Mouse (Mus musculus): ENCODE data around the gene Bicral. TPM values are rescaled to one million over a fixed set of nuclear protein-coding genes. Genes with fewer than 3 reads are reported as not detected.
A peak's percentile ranks its signal among the peaks of the same experiment; 100 is the strongest.
"Not testable (repeated sequence)": the region's sequence is repeated elsewhere in the genome, so short reads cannot be mapped to it uniquely, and the experiment has no call there.

The Bicral gene
- total and polyA plus RNA-seq, 2 experiments from 2014 or later, result 7.0 to 31.6 TPM

GRCm38 (mm10) chr17:46853281-46853680 is 5.0 kb downstream of the Bicral start:
- Histone ChIP-seq H3K27ac (ENCODE audit: low read depth, low read length) (peak overlapping the region; percentile 27), H3K4me3 (ENCODE audit: low read depth, low read length) (no peak overlapping the region), H3K4me1 (ENCODE audit: insufficient read depth, low read length) (peaks cover 3% of the 10 kb centered on the region), H3K36me3 (ENCODE audit: insufficient read depth, low read length) (no peaks in the 10 kb centered on the region), H3K9me3 (ENCODE audit: low read length) (no peaks in the 10 kb centered on the region), H3K9ac (replicated peaks; ENCODE audit: low read length, poor library complexity, severe bottlenecking) (no peak overlapping the region), H3K4me2 (ENCODE audit: low read depth, low read length, poor library complexity, severe bottlenecking) (no peak overlapping the region), H3K27me3 (ENCODE audit: insufficient read depth, low read length) (no peaks in the 10 kb centered on the region)
- WGBS, result 47% methylated on average over 6 of the region's 6 CpGs
- no peak for ATAC-seq (ENCODE audit: low FRiP score)
- no peak for TF ChIP-seq CTCF (IDR thresholded peaks at IDR 0.05)
- DNase-seq (ENCODE audit: low spot score), result peak; percentile 89

DNA sequence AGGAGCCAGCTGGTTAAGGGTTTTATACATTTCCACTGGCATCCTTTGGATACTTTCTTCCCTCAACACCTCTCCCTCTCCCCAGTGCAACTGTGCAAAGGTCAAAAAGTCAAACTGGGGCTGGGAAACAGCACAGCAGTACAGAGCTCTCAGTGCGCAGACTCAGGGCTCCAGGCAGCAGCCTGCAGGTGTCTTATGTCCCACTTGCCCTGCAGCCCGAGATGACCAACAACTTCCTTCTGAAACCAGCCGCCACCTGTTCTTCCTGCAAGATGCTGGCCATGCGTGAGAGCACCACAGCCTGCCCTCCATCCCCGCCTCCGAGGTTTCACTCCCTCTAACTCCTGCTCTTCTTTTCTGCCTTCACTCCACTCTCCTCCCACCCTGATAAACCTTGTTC is 5.6 kb downstream of the Bicral start:
- H3K9ac ChIP-seq (replicated peaks; ENCODE audit: low read length, poor library complexity, severe bottlenecking), result no peak overlapping the region
- H3K4me3 ChIP-seq (ENCODE audit: low read depth, low read length), result no peak overlapping the region
- no peak for TF ChIP-seq CTCF (IDR thresholded peaks at IDR 0.05)
- H3K9me3 ChIP-seq (ENCODE audit: low read length), result no peaks in the 10 kb centered on the region
- H3K36me3 ChIP-seq (ENCODE audit: insufficient read depth, low read length), result no peaks in the 10 kb centered on the region
- H3K27me3 ChIP-seq (ENCODE audit: insufficient read depth, low read length), result no peaks in the 10 kb centered on the region
- H3K27ac ChIP-seq (ENCODE audit: low read depth, low read length), result peak overlapping the region; percentile 27; the same call in 1 of the 2 replicates
- H3K4me1 ChIP-seq (ENCODE audit: insufficient read depth, low read length), result peaks cover 3% of the 10 kb centered on the region
- DNase-seq (ENCODE audit: low spot score) (no peak), ATAC-seq (ENCODE audit: low FRiP score) (no peak)
- 0 out of 2 replicates have a peak overlapping the region, but pooled peaks have one; percentile 9 for H3K4me2 ChIP-seq (ENCODE audit: low read depth, low read length, poor library complexity, severe bottlenecking)
- 39% methylated on average over 6 of the region's 6 CpGs for WGBS

GRCm38 (mm10) chr17:46847206-46847605 is 11.1 kb downstream of the Bicral start:
- Histone ChIP-seq H3K4me3 (ENCODE audit: low read depth, low read length) (no peak overlapping the region), H3K27ac (ENCODE audit: low read depth, low read length) (no peak overlapping the region), H3K27me3 (ENCODE audit: insufficient read depth, low read length) (no peaks in the 10 kb centered on the region), H3K4me2 (ENCODE audit: low read depth, low read length, poor library complexity, severe bottlenecking) (no peak overlapping the region), H3K9me3 (ENCODE audit: low read length) (no peaks in the 10 kb centered on the region), H3K36me3 (ENCODE audit: insufficient read depth, low read length) (no peaks in the 10 kb centered on the region), H3K9ac (replicated peaks; ENCODE audit: low read length, poor library complexity, severe bottlenecking) (no peak overlapping the region), H3K4me1 (ENCODE audit: insufficient read depth, low read length) (no peaks in the 10 kb centered on the region)
- DNase-seq (ENCODE audit: low spot score) (no peak), ATAC-seq (ENCODE audit: low FRiP score) (no peak)
- 88% methylated on average over 7 of the region's 7 CpGs for WGBS
- TF ChIP-seq CTCF (IDR thresholded peaks at IDR 0.05), result no peak

GRCm38 (mm10) chr17:46846573-46846972 is 11.7 kb downstream of the Bicral start:
- H3K27ac ChIP-seq (ENCODE audit: low read depth, low read length); H3K9me3 ChIP-seq (ENCODE audit: low read length); DNase-seq (ENCODE audit: low spot score); H3K27me3 ChIP-seq (ENCODE audit: insufficient read depth, low read length); H3K4me1 ChIP-seq (ENCODE audit: insufficient read depth, low read length); ATAC-seq (ENCODE audit: low FRiP score); H3K36me3 ChIP-seq (ENCODE audit: insufficient read depth, low read length); H3K4me2 ChIP-seq (ENCODE audit: low read depth, low read length, poor library complexity, severe bottlenecking); H3K4me3 ChIP-seq (ENCODE audit: low read depth, low read length); H3K9ac ChIP-seq (replicated peaks; ENCODE audit: low read length, poor library complexity, severe bottlenecking): not testable (repeated sequence)
- WGBS, result 95% methylated on average over 18 of the region's 18 CpGs

GRCm38 (mm10) chr17:46845262-46845661 is 13.0 kb downstream of the Bicral start:
- no peaks in the 10 kb centered on the region for H3K4me1 ChIP-seq (ENCODE audit: insufficient read depth, low read length)
- H3K9me3 ChIP-seq (ENCODE audit: low read length), result no peaks in the 10 kb centered on the region
- no peak overlapping the region for H3K4me3 ChIP-seq (ENCODE audit: low read depth, low read length)
- H3K27me3 ChIP-seq (ENCODE audit: insufficient read depth, low read length), result no peaks in the 10 kb centered on the region
- no peaks in the 10 kb centered on the region for H3K36me3 ChIP-seq (ENCODE audit: insufficient read depth, low read length)
- no peak overlapping the region for H3K27ac ChIP-seq (ENCODE audit: low read depth, low read length)
- DNase-seq (ENCODE audit: low spot score) (no peak), ATAC-seq (ENCODE audit: low FRiP score) (no peak)
- WGBS, result 88% methylated on average over 12 of the region's 12 CpGs
- H3K4me2 ChIP-seq (ENCODE audit: low read depth, low read length, poor library complexity, severe bottlenecking), result no peak overlapping the region
- H3K9ac ChIP-seq (replicated peaks; ENCODE audit: low read length, poor library complexity, severe bottlenecking), result no peak overlapping the region
- TF ChIP-seq CTCF (IDR thresholded peaks at IDR 0.05), result no peak

DNA sequence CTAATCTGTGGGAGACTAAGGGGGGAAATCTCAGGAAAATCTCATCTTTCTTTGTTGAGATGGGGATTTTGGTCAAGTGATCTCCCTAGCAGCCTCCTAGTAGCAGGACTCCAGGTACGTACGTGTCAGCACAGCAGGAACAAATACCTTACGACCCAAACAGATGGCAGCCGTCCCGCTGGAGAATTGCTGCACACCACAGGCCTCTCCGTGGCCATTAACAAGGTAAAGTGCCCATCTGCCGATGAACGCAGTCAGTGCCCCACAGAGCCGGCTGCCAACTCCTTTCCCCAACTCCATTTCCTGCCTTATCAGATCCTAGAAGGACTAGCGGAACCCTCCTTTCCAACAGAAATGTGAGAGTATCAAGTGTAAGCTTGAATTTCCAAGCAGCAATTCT is 13.5 kb downstream of the Bicral start:
- Histone ChIP-seq H3K9me3 (ENCODE audit: low read length) (no peaks in the 10 kb centered on the region), H3K4me2 (ENCODE audit: low read depth, low read length, poor library complexity, severe bottlenecking) (no peak overlapping the region), H3K9ac (replicated peaks; ENCODE audit: low read length, poor library complexity, severe bottlenecking) (no peak overlapping the region), H3K4me1 (ENCODE audit: insufficient read depth, low read length) (no peaks in the 10 kb centered on the region), H3K27ac (ENCODE audit: low read depth, low read length) (no peak overlapping the region), H3K36me3 (ENCODE audit: insufficient read depth, low read length) (no peaks in the 10 kb centered on the region), H3K27me3 (ENCODE audit: insufficient read depth, low read length) (no peaks in the 10 kb centered on the region), H3K4me3 (ENCODE audit: low read depth, low read length) (no peak overlapping the region)
- 60% methylated on average over 10 of the region's 10 CpGs for WGBS
- ATAC-seq (ENCODE audit: low FRiP score) (no peak), DNase-seq (ENCODE audit: low spot score) (peak; percentile 8)
- no peak for TF ChIP-seq CTCF (IDR thresholded peaks at IDR 0.05)
